Mouse (Mus musculus) megakaryocyte, embryonic 14.5 days (primary cell): ENCODE measurements around the gene Atrip.

Experiments
- FLI1 ChIP-seq: IDR thresholded peaks from 2 replicates; pipeline ENCODE4 v1.6.1; 2012; ENCODE audit warnings: low read length, inconsistent platforms, mixed read lengths
- GATA1 ChIP-seq: IDR thresholded peaks from 3 replicates; pipeline ENCODE4 v1.6.1; 2012; ENCODE audit warnings: mixed read lengths, low read length, inconsistent platforms, borderline replicate concordance

DNA sequence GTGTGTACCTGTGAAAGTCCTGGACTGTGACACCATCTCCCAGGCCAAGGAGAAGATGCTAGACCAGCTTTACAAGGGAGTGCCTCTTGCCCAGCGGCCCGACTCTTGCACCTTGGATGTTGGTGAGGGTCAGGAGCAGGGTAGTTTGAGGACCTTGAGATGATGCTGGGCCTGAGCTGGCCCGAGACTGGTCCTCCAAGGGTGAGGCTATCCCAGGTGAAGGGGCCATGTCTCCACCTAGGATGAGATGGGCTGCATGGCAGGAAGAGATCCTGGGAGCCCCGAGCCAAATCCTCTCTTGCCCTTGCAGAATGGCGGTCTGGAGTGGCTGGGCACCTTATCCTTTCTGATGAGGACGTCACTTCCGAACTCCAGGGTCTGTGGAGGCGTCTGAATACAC lies 39.4 kb upstream of the Atrip start:
- TF ChIP-seq GATA1 = no peak
- TF ChIP-seq FLI1 = no peak
